Mouse (Mus musculus): ENCODE results near the gene Pstk.
"Not testable (repeated sequence)": the region's sequence is repeated elsewhere in the genome, so short reads cannot be mapped to it uniquely, and the experiment has no call there.

Pstk gene

DNA sequence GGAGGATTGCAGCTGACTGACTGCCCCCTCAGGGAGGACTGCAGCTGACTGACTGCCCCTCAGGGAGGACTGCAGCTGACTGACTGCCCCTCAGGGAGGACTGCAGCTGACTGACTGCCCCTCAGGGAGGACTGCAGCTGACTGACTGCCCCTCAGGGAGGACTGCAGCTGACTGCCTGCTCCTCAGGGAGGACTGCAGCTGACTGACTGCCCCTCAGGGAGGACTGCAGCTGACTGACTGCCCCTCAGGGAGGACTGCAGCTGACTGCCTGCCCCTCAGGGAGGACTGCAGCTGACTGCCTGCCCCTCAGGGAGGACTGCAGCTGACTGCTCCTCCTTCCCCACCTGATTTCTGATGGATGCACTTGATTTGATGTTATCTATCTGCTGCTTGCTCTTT, 45.8 kb downstream of the Pstk start:
- not testable (repeated sequence) for DNase-seq (ENCODE audit: low read depth)

DNA sequence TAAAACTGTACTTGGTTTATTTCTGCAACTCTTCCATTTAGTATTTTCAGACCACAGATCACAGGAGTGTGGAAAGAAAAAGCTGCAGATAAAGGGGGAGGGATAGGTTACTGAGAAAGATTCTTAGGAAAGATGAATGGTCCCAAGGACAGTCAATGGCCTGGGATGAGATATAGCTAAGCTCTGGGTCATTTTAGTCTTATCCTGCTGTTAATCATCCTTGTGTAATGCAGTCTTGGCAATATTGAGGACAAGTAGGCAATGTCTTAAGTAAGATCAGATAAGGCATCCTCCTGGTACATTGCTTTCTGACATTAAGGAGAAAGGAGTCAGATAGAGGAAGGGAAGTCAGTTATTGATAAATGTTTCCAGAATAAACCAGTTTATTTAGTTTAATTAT, 46.7 kb downstream of the Pstk start:
- peak; percentile 24 for DNase-seq (ENCODE audit: low read depth)

DNA sequence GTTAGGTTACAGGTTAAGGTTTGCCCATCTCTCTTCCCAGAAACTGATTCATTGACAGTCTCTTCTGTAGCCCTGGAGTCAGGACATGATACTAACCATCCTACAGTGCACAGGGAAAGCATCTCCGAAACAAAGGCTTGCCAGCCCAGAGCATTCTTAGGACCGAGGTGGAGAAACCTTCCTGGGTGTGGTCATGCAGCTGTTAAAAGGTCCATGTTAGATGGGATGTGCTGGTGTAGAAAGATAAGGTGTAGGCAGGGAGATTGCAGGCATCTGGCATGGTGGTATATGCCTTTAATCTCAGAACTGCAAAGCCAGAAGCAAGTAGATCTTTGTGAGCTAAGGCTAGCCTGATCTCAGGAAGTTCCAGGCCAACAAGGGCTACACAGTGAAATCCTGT, 54.0 kb downstream of the Pstk start:
- DNase-seq (ENCODE audit: low read depth), result no peak

- no peak for DNase-seq (ENCODE audit: low read depth)
Measured at GRCm38 (mm10) chr7:131427331-131427730, 56.4 kb downstream of the Pstk start.

DNA sequence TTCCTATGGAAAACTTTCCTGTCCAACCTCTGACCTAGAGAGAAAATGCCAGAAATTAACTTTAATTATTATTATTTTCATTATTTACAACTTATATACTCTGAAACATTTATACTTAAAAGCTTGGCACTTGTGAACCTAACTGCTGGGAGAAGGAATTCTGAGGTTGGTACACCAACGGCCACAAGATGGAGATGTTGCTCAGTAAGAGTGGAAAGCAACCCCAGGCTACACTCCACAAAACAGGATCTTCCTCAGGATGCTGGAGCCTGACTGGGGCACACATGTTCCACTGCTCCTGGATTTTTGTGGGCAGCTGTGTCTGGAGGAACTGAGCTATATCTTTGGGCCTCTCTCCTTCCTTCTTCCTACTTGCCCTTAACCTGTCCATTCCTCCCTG, 61.3 kb downstream of the Pstk start:
- DNase-seq (ENCODE audit: low read depth), result peak; percentile 50

- DNase-seq (ENCODE audit: low read depth), result peak; percentile 18
Measured at GRCm38 (mm10) chr7:131434276-131434675, 63.3 kb downstream of the Pstk start.

GRCm38 (mm10) chr7:131437051-131437450, 66.1 kb downstream of the Pstk start:
- DNase-seq (ENCODE audit: low read depth), result no peak
